Mouse (Mus musculus) thymus, postnatal 0 days (tissue): ENCODE measurements at regions not wholly inside any gene's neighbourhood (a gene's known extent, or its start where the extent isn't known, plus 50 kb on each side); places are given as distances from the start of the nearest gene placed in this dataset.

Source experiments
- DNase-seq: peaks from one replicate; pipeline ENCODE4 v3.0.0-alpha.2; 2015; ENCODE audit warnings: low spot score

- no peak for DNase-seq
Measured at GRCm38 (mm10) chr6:101593782-101594641, 216.3 kb upstream of the Pdzrn3 start.

GRCm38 (mm10) chr6:101585871-101586270, 208.2 kb upstream of the Pdzrn3 start:
- DNase-seq: no peak

GRCm38 (mm10) chr6:101580824-101581223, 203.1 kb upstream of the Pdzrn3 start:
- no peak for DNase-seq

GRCm38 (mm10) chr6:101556096-101556495, 178.4 kb upstream of the Pdzrn3 start:
- no peak for DNase-seq

DNA sequence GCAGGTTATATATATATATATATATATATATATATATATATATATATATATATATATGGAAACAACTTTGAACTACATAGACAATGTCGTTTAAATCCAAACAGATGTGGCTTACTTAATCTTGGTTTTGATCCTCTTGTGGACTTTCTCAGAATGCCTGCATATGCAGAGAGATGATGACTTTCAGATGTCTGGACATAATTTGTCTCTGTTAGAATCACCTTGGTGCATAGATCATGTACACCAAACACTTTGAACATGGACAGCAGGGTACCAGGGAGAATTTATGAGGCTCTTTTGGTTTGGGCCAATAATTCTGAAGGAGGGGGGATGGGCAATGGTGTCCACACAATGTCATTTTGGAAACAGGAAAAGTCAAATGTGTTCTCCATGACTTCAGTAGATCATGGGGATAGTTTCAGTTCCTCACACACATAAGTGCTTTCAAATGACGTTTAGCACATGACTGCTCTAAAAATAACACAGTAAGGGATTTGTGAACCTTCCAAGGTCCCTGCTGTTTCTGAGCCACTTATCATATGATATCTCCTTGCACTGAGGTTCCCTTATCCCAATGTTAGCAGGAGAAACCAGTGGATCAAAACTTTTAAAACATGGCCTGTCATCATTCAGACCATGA, 177.4 kb upstream of the Pdzrn3 start:
- DNase-seq: no peak

DNA sequence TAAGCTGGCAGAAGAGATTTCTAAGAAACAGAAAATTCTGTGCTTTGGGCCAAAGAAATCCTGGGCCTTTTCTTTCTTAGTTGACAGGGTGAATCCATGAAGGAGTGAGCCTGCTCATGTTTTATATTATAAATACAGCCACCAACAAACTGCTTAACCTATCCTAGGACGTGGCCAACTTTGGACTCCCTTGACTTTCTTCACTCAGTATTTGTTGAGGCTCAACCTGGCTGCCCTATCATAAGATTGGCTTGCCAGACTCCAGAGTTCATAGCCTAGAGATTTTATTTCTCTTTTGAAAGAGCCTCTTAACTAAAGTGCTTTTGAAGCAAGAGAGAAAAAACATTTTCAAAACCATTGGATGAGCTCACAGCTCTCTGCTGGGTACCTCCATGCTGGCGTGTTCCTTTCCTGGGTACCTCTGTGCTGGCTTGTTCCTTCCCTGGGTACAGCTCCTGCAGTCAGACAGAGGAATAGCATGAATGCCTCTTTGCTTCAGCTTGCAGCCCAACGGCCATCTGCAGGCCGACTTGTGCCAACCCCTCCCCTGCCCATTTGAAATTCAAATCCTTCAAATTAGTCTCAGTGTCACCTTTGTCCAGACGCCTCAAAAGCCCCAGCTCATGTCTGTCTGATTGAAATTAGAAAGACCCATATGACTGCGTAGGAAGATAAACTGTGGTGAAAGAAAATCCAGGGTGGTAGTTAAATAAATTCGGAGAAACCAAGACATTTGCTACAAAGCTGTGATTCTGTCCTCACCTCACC, 173.0 kb upstream of the Pdzrn3 start:
- DNase-seq: no peak

DNA sequence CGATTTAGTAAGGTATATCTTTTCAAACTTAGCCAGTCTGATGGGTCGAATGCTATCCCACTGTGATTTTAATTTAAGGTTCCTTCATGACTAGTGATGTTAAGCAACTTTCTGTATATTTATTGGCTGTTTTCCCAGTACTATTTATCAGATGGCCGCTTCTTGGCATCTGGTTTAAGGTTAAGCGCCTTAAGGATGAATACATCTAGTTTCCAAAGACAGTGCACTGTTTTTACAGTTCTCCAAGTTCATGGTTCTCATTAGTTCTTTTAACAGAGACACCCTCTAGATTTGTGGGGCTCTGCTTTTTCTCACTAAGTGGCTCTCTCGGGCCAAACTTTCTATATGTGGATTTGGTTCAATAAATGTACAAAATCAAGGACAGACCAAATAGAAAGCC, 159.9 kb upstream of the Pdzrn3 start:
- no peak for DNase-seq

DNA sequence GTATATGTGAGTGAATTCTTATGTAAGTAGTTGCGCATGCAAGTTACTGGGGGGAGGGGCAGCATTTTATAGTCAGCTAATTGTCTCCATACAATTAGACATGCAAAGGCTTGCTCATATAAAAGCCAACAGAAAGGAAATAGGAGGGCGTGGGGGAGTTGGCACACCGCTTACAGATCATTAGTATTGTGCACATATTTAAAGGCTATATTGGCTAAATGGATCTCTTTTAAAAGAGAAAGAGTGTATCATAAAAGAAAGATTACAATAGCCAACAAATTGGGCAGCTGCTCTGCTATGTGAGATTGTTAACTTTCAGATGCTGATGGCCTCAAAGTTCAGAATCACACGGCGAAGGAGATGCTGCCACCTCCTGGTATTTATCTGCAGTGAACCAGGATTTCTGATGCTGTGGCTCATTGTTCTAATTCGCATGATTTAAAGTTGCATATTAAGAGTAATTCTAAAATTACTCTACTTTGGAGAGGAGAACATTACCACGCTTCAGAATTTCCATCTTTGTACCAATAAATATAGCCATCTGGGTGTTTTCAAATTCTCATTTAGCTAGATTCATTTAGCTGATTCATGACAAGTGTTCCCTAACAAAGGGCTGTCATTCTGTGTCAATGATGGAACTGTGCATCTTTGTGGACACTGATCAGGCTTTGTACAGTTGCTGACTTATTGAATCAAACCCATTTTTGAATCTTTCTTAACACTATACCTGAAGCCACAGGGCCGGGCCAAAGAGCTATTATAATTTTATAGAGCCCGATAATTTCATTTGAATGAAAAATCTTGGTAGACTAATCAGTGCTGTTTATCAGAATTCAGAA, 156.7 kb upstream of the Pdzrn3 start:
- DNase-seq: no peak

- no peak for DNase-seq
Measured at GRCm38 (mm10) chr6:101532436-101532835, 154.7 kb upstream of the Pdzrn3 start.

- no peak for DNase-seq
Measured at GRCm38 (mm10) chr6:101531914-101532313, 154.2 kb upstream of the Pdzrn3 start.

DNA sequence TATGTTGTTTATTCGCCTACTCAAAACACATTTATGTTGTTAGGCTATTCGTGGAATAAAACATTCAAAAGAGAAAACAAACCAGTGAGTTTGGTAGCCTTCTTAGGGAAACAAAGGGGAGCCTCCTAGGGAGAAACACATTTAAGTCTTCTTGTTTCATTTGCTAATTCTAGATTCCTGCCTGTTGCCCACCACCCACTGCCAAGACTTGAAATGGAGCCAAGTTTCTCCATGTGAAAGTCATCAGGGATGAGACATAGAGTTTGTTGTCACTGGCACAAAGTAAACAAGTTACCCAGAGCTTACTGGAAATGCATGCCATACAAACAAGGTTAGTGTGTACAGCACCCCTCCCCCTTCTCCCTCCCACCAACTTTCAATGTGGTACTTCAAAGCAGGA, 147.4 kb upstream of the Pdzrn3 start:
- no peak for DNase-seq

DNA sequence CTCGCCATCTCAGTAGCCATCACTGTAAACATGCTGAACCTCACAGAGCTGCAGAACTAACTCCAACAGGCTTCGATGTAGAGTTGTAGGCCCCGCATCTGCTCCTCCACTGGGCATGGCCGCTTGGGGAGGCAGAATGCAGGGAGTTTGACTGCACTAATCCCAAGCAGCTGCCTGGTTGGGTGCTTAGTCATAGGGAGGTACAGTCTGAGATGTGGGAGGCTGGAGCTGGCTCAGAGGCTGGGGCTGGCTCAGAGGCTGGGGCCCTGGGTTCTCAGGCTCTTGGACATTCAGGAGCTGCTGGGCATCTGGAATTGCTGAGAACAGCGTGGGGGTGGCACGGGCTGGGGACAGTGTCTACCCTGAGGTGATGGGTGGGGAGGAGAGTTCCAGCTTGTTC, 143.6 kb upstream of the Pdzrn3 start:
- no peak for DNase-seq

DNA sequence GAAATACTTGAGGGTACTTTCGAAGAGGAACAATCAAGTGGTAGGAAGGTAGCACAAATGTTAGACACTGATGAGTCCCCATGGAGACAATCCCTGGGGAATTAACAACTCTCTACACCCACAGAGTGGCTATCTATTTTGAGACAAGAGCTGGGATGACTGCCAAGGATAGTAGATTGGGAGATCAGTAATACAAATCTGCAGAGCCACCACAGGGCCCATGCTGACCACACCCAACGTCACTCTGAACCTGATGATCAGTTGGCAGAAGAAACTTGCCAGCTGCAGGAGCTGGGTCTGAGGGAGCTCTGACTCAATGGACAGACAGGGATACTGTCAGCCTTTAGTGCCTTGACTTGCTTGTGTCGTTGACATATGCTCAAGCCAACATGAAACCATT, 143.1 kb upstream of the Pdzrn3 start:
- no peak for DNase-seq

DNA sequence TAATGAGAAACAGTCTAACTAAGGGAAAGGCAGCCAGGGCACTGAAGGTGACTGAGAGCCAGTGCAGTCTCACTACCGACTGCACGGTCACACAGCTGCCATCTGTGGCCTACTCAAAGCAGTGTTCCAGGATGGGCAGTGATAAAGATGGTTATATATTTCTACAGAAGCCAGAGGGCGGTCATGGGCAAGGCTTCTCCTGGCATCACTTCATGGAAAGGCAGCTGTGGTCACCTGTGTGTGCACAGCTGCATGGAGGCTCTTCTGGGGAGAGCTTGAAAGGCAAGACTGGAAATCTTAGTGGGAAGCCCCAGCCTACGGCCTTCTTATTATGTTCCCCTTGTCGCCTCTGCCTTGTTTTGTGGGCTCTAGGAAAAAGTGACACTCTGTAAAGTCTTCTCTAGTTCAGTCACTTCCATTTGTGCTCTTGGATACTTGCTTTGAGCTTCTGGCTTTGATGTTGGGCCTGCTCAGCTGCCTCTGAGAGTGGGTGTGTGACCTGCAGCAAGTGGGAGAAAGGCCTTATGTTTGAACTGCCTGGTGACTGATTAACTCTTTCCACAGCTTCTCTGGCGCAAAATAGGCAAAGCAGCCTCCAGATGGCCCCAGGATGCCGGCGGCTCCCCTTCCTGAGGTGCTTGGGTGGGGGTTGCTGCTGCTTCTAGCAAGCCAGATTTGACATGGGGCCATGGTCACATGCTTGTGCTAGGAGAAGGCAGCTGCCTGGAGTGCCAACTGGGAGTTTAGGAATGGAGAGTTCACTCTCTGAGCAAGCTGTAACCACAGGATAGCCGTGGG, 141.4 kb upstream of the Pdzrn3 start:
- no peak for DNase-seq

DNA sequence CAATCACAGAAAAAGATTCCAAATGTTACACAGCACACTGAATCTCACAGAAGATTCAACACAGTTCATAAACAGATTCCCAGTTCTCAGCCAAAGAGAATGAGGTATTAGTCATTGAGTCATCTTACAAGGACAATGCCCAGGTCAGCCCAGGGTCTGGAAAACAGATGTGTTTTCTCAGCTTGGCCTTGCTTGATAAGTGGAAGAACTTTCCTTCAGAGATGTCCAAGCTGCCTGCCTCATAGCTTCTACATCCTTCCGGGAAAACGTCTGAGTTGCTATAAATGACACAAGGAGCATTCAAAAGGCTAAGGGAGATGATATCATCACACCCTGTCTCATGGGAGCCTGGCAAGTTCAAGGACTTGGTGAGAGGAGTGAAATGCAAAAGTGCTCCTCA, 139.9 kb upstream of the Pdzrn3 start:
- no peak for DNase-seq

DNA sequence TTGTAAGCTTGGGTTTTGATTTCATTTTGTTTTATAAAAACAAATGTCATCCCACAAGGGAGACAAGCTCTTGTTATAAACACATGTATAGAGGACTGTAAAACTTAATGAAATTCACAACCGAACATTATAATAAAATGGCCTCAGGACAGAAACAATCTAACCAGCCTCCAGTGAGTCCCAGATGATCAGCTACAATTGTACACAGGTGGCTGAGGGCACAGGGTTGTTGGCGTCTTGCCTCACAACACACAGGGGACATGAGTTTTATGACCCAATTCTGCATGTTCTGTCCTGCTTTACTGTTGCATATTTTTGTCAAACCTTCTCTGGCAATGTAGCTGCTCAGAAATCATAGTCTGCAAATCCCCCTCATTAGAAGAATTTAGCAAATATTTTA, 136.0 kb upstream of the Pdzrn3 start:
- no peak for DNase-seq

- DNase-seq: no peak
Measured at GRCm38 (mm10) chr6:101502149-101502548, 124.5 kb upstream of the Pdzrn3 start.

DNA sequence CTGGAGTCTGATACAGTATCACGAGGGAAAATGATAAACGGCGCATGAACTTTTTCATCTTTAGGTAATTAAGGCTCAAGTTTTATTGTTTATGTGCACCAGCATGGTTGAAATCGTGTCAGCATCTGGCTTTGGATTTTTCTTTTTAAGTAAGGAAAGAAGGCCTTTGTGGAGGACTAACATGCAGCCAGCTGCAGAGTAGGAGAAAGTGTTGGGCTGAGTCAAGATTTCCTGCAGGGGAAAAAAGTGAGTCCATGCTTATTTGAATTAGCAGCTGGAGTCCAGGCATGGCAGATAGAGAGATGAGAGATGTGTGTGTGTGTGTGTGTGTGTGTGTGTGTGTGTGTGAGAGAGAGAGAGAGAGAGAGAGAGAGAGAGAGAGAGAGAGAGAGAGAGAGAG, 124.0 kb upstream of the Pdzrn3 start:
- no peak for DNase-seq

DNA sequence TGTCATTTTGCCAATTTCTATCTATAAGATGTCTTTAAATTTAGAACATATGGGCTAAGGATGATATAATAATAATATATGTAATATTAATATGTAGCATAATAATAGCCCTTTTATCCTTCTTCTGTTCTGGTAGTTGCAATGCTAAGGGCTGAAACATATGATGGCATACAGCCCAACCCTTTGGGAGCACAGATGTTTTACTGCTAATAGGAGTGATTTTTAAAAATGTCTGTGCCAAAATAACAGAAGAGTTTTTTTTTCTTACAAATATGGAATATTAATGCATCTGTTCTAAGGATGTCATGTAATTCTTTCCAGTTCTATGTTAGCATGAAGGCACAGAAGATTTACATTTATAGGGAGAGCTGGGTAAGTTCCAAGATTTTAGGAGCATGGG, 122.5 kb upstream of the Pdzrn3 start:
- DNase-seq: no peak

DNA sequence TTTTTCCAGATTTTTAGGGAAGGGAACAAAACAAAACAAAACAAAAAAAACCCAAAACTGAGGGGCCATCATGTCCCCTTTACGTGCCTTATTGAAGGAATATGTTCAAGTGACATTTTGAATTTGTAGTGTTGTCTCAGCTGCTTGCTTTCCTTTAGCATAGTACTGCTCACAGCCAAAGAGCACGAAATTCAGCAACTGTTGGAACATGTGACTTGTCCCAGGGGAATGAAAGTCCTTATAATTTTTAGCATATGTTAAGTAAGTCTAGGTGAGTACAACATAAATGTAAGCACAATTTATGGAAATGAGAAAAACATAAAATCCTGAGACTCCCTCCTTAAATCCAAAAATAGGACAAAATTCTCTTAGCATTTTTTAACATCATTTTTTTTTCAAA, 110.8 kb upstream of the Pdzrn3 start:
- DNase-seq: no peak
